Mouse (Mus musculus): ENCODE results near the gene Tmem158. TPM values are rescaled to one million over a fixed set of nuclear protein-coding genes. Genes with fewer than 3 reads are reported as not detected.

Tmem158 gene
- polyA plus RNA-seq (2012; rRNA removed) = 49.6 and 53.5 TPM in 2 replicates

GRCm38 (mm10) chr9:123260611-123261021, at the start of gene Tmem158:
Gene Tmem158, minus strand, starts transcription at chr9:123260764.

GRCm38 (mm10) chr9:123215621-123216440, 44.7 kb downstream of the Tmem158 start, which contains the start of gene Cdcp1:
Gene Cdcp1, minus strand, starts transcription at chr9:123216038.

Other genes with a start within 250 kb of the Tmem158 start
- gene Tmem42, start 239.4 kb downstream of the Tmem158 start, polyA plus RNA-seq (2012; rRNA removed) = 12.4 and 20.1 TPM in 2 replicates
- gene Tgm4, start 226.0 kb downstream of the Tmem158 start, polyA plus RNA-seq (2012; rRNA removed) = 0.06 TPM in 1 of 2 replicates, not detected in the other
- gene Zdhhc3, start 147.6 kb downstream of the Tmem158 start, polyA plus RNA-seq (2012; rRNA removed) = 162 and 307 TPM in 2 replicates
- gene Exosc7, start 147.5 kb downstream of the Tmem158 start, polyA plus RNA-seq (2012; rRNA removed) = 14.6 and 16.3 TPM in 2 replicates
- gene Clec3b, start 109.8 kb downstream of the Tmem158 start, polyA plus RNA-seq (2012; rRNA removed) = 131 and 140 TPM in 2 replicates
- 29.7 and 31.2 TPM in 2 replicates for gene Cdcp1, start 44.7 kb downstream of the Tmem158 start, polyA plus RNA-seq (2012; rRNA removed)
- 90.0 and 255 TPM in 2 replicates for gene Lars2, start 106.2 kb upstream of the Tmem158 start, polyA plus RNA-seq (2012; rRNA removed)
- 41.3 and 42.5 TPM in 2 replicates for gene Limd1, start 217.9 kb upstream of the Tmem158 start, polyA plus RNA-seq (2012; rRNA removed)

Measured in colon, adult 2 months (tissue).